ENCODE assay signal across 9 mouse cellular contexts in the genomic region with DNA sequence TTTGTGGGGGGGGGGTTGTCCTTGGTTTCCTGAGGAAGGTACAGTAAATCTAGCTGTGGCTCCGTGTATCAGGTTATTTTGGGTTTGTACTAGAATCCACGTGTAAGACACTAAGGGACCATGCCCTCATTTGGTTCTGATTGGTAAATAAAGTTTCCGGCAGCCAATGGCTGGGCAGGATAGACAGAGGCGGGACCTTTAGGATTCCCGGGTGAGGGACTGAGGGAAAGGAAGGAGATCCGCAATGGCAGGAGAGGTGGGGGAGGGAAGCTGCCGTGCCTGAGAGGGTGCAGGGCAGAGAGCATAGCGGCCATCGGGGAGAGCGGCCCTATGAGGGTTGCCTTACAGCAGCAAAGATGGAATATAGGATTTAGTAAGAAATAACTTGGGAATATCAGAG. TPM values are rescaled to one million over a fixed set of nuclear protein-coding genes. Genes with fewer than 3 reads are reported as not detected.
DNase-seq lines count a peak whose midpoint lies in the region; ATAC-seq and TF ChIP-seq lines count a peak whose summit lies in the region.
"Had no signal": no experiment of that assay in that cellular context is flagged by ENCODE, and none has a peak within 500 bp of the region (broad histone marks: within the 10 kb centered on the region; RNA-seq: fewer than 3 reads in every experiment).

No protein-coding gene starts in this region.

- no peak for TF ChIP-seq EP300 in liver, embryonic 14.5 days (IDR thresholded peaks at IDR 0.05; ENCODE audit: low read depth)

- 0 out of 2 replicates have a peak overlapping the region, but pooled peaks have one; percentile 0 for H3K4me2 ChIP-seq in forebrain, embryonic 15.5 days (replicated peaks)
- H3K4me2 ChIP-seq in intestine, embryonic 15.5 days (replicated peaks): peak overlapping the region; percentile 49
- H3K4me2 ChIP-seq in liver, embryonic 14.5 days (ENCODE audit: low read depth): peak overlapping the region; percentile 36
- H3K4me2 ChIP-seq in neural tube, embryonic 15.5 days: peak overlapping the region; percentile 35

- H3K4me3 ChIP-seq in forebrain, embryonic 15.5 days: no peak overlapping the region
- no peak overlapping the region; the same call in 1 of the 2 replicates for H3K4me3 ChIP-seq in intestine, embryonic 15.5 days (replicated peaks)
- H3K4me3 ChIP-seq in liver, embryonic 14.5 days (ENCODE audit: insufficient read depth in 1 of 2, low read depth in 2 of 2, low read length in 2 of 2): no peak overlapping the region
- no peak overlapping the region for H3K4me3 ChIP-seq in neural tube, embryonic 15.5 days (replicated peaks)

- ATAC-seq in forebrain, embryonic 15.5 days (replicated peaks): no peak
- peak; percentile 67; the same call in 1 of the 2 replicates for ATAC-seq in intestine, embryonic 15.5 days
- ATAC-seq in liver, embryonic 14.5 days (ENCODE audit: insufficient read depth): no peak
- peak; percentile 32; the same call in 1 of the 2 replicates for ATAC-seq in neural tube, embryonic 15.5 days (ENCODE audit: low FRiP score)

- no peak for TF ChIP-seq CTCF in liver, embryonic 14.5 days (IDR thresholded peaks at IDR 0.05; ENCODE audit: low read depth)

- WGBS in forebrain, embryonic 15.5 days: 32% methylated on average over 10 of the region's 10 CpGs
- 30% methylated on average over 10 of the region's 10 CpGs for WGBS in intestine, embryonic 15.5 days
- WGBS in liver, embryonic 14.5 days (ENCODE audit: insufficient replicate concordance): 35% methylated on average over 10 of the region's 10 CpGs
- WGBS in neural tube, embryonic 15.5 days: 28% methylated on average over 10 of the region's 10 CpGs

- no peak overlapping the region for H3K9ac ChIP-seq in forebrain, embryonic 15.5 days (replicated peaks)
- H3K9ac ChIP-seq in intestine, embryonic 15.5 days: no peak overlapping the region
- no peak overlapping the region for H3K9ac ChIP-seq in liver, embryonic 14.5 days (replicated peaks)
- H3K9ac ChIP-seq in neural tube, embryonic 15.5 days (replicated peaks): no peak overlapping the region

- peaks cover 7% of the 10 kb centered on the region; the same call in 1 of the 2 replicates for H3K36me3 ChIP-seq in forebrain, embryonic 15.5 days
- no peaks in the 10 kb centered on the region for H3K36me3 ChIP-seq in intestine, embryonic 15.5 days
- no peaks in the 10 kb centered on the region for H3K36me3 ChIP-seq in liver, embryonic 14.5 days (replicated peaks; ENCODE audit: control insufficient read depth, insufficient read depth, low read depth)
- peaks cover 19% of the 10 kb centered on the region for H3K36me3 ChIP-seq in neural tube, embryonic 15.5 days

- no peaks in the 10 kb centered on the region for H3K9me3 ChIP-seq in forebrain, embryonic 15.5 days
- no peaks in the 10 kb centered on the region for H3K9me3 ChIP-seq in intestine, embryonic 15.5 days
- H3K9me3 ChIP-seq in liver, embryonic 14.5 days (ENCODE audit: control insufficient read depth, low read length): no peaks in the 10 kb centered on the region
- no peaks in the 10 kb centered on the region for H3K9me3 ChIP-seq in neural tube, embryonic 15.5 days (replicated peaks)
- H3K9me3 ChIP-seq: G1E had no signal

- H3K27ac ChIP-seq in forebrain, embryonic 15.5 days (replicated peaks): peak overlapping the region; percentile 42
- H3K27ac ChIP-seq in intestine, embryonic 15.5 days: no peak overlapping the region
- no peak overlapping the region for H3K27ac ChIP-seq in liver, embryonic 14.5 days
- 0 out of 2 replicates have a peak overlapping the region, but pooled peaks have one; percentile 10 for H3K27ac ChIP-seq in neural tube, embryonic 15.5 days (replicated peaks)

- peaks cover 62% of the 10 kb centered on the region for H3K4me1 ChIP-seq in forebrain, embryonic 15.5 days
- H3K4me1 ChIP-seq in intestine, embryonic 15.5 days (replicated peaks): no peaks in the 10 kb centered on the region
- no peaks in the 10 kb centered on the region; a peak in 1 of 4 replicates for H3K4me1 ChIP-seq in liver, embryonic 14.5 days (replicated peaks; ENCODE audit: control insufficient read depth in 2 of 2, insufficient read depth in 2 of 2, low read length in 1 of 2)
- peaks cover 36% of the 10 kb centered on the region for H3K4me1 ChIP-seq in neural tube, embryonic 15.5 days

- no peaks in the 10 kb centered on the region for H3K27me3 ChIP-seq in forebrain, embryonic 15.5 days
- H3K27me3 ChIP-seq in intestine, embryonic 15.5 days (replicated peaks): no peaks in the 10 kb centered on the region
- no peaks in the 10 kb centered on the region for H3K27me3 ChIP-seq in liver, embryonic 14.5 days (ENCODE audit: control insufficient read depth, insufficient read depth, low read length)
- no peaks in the 10 kb centered on the region for H3K27me3 ChIP-seq in neural tube, embryonic 15.5 days (replicated peaks)

- intact Hi-C loops in heart, postnatal 25 days (cut with DNase I): loop anchor here (2.0 to 10.0 kb wide), 2 partner anchors 54 to 188 kb away; no protein-coding TSS in a partner anchor

- DNase-seq in heart, adult 11 months: peak; percentile 98
- no peak for DNase-seq in heart, postnatal 25 days (ENCODE audit: low spot score)
- no peak for DNase-seq in liver, embryonic 14.5 days (ENCODE audit: low read depth in 3 of 3, low spot score in 3 of 3)
- DNase-seq in right cerebral cortex, postnatal 25 days: no peak
- DNase-seq in right cerebral cortex, adult 18-20 months: no peak

RNA-seq across cellular contexts. Expression of a gene that starts 39.9 kb away (rescaled TPM):
- total RNA-seq in heart, postnatal 25 days (2021): 100 to 1,000 TPM in 1 of 2 experiments, 10 to 100 TPM in 1; 95.0 to 104 TPM
- polyA plus RNA-seq in forebrain, embryonic 15.5 days (2015; fragmentation: Nextera tagmentation; extraction: Ambion mirVana): 219 and 234 TPM in 2 replicates
- 193 and 197 TPM in 2 replicates for polyA plus RNA-seq in intestine, embryonic 15.5 days (2015; fragmentation: Nextera tagmentation; extraction: Ambion mirVana)
- 30.5 and 85.7 TPM in 2 replicates for polyA plus RNA-seq in liver, embryonic 14.5 days (2012; rRNA removed)
- 151 and 161 TPM in 2 replicates for polyA plus RNA-seq in liver, embryonic 14.5 days (2014; fragmentation: Nextera tagmentation; extraction: Ambion mirVana)
- polyA plus RNA-seq in neural tube, embryonic 15.5 days (2015; fragmentation: Nextera tagmentation; extraction: Ambion mirVana): 245 and 246 TPM in 2 replicates

Comparison
In these comparisons a context has a peak if more than half of its experiments do, and no peak if none do; other contexts are left out.
1. ATAC-seq: peak in intestine, embryonic 15.5 days (single experiment) and neural tube, embryonic 15.5 days (single experiment); none in forebrain, embryonic 15.5 days (single experiment) and liver, embryonic 14.5 days (single experiment).
2. H3K27ac ChIP-seq: peak in forebrain, embryonic 15.5 days (single experiment) and neural tube, embryonic 15.5 days (single experiment); none in intestine, embryonic 15.5 days (single experiment) and liver, embryonic 14.5 days (single experiment).
3. Peak in every context shown above with its lines, with median percentiles within 50 percentile points of each other: H3K4me2 ChIP-seq.